Mouse (Mus musculus) spleen, adult 2 months (tissue): ENCODE measurements around the gene Gm37240.

Experiments used
- CTCF ChIP-seq: fragments of 200-500 bp; IDR thresholded peaks from 2 replicates; pipeline ENCODE4 v1.5.1; 2011; ENCODE audit warnings: mild to moderate bottlenecking, inconsistent platforms; ENCODE audit not compliant: insufficient read depth, insufficient read length, insufficient replicate concordance; ENCODE audit errors: extremely low read depth
- POLR2A ChIP-seq: fragments of 200-500 bp; IDR thresholded peaks from 2 replicates; pipeline ENCODE4 v1.6.1; 2011; ENCODE audit warnings: low read depth, low read length, inconsistent platforms

GRCm38 (mm10) chr3:85748863-85749262 lies 138.5 kb downstream of the Gm37240 start:
- TF ChIP-seq CTCF (no peak), POLR2A (no peak)
